Mouse (Mus musculus) v-Abl transformed pro-B cells (cell line): Measurements from ENCODE around the gene Prm2.
"Not testable (repeated sequence)": the region's sequence is repeated elsewhere in the genome, so short reads cannot be mapped to it uniquely, and the experiment has no call there.

Source experiments
- in situ Hi-C, 2 experiments: fragments of 400-800 bp; cut with MboI; formaldehyde crosslinking; loops; one replicate each; pipeline ENCODE4 v1.15.1; 2025; ENCODE audit not compliant: unreplicated experiment in 2 of 2

The Prm2 gene

GRCm38 (mm10) chr16:10813726-10814125 is 17.8 kb upstream of the Prm2 start:
- in situ Hi-C loops: no loop called here

GRCm38 (mm10) chr16:10812865-10813371 is 17.0 kb upstream of the Prm2 start, which contains the start of gene Gm11172:
Gene Gm11172, plus strand, starts transcription at chr16:10812915.
- in situ Hi-C loops: no loop called here

GRCm38 (mm10) chr16:10810376-10810775 is 14.4 kb upstream of the Prm2 start:
- in situ Hi-C loops: no loop called here

- in situ Hi-C loops: no loop called here
Measured at GRCm38 (mm10) chr16:10805789-10806527, 10.0 kb upstream of the Prm2 start, which contains the start of gene Prm1. Gene Prm1, minus strand, starts transcription at chr16:10805839.

GRCm38 (mm10) chr16:10802420-10802819 is 6.5 kb upstream of the Prm2 start:
- in situ Hi-C loops: not testable (repeated sequence)

GRCm38 (mm10) chr16:10790702-10791101 is 5.2 kb downstream of the Prm2 start, which contains the start of gene Prm3:
Gene Prm3, minus strand, starts transcription at chr16:10790914.
- in situ Hi-C loops: loop anchor here in 1 of 2 experiments (5.0 kb wide), 3 partner anchors 52 to 223 kb away; no protein-coding TSS in a partner anchor

- in situ Hi-C loops: loop anchor here in 1 of 2 experiments (5.0 kb wide), 3 partner anchors 58 to 212 kb away; no protein-coding TSS in a partner anchor
Measured at GRCm38 (mm10) chr16:10788866-10789265, 7.1 kb downstream of the Prm2 start.

GRCm38 (mm10) chr16:10788271-10788670 is 7.7 kb downstream of the Prm2 start, which contains the start of gene Tnp2:
Gene Tnp2, minus strand, starts transcription at chr16:10788660.
- in situ Hi-C loops: loop anchor here in 1 of 2 experiments (5.0 kb wide), 3 partner anchors 59 to 211 kb away; no protein-coding TSS in a partner anchor

- in situ Hi-C loops: loop anchor here in 1 of 2 experiments (5.0 kb wide), 3 partner anchors 60 to 210 kb away; no protein-coding TSS in a partner anchor
Measured at GRCm38 (mm10) chr16:10787548-10788058, 8.3 kb downstream of the Prm2 start.

- in situ Hi-C loops: loop anchor here in 1 of 2 experiments (5.0 kb wide), 3 partner anchors 60 to 210 kb away; no protein-coding TSS in a partner anchor
Measured at GRCm38 (mm10) chr16:10786782-10787547, 9.0 kb downstream of the Prm2 start.

GRCm38 (mm10) chr16:10786288-10786687 is 9.6 kb downstream of the Prm2 start:
- in situ Hi-C loops: loop anchor here in 1 of 2 experiments (5.0 kb wide), 3 partner anchors 61 to 209 kb away; no protein-coding TSS in a partner anchor

- in situ Hi-C loops: loop anchor here in 1 of 2 experiments (5.0 kb wide), 3 partner anchors 62 to 208 kb away; no protein-coding TSS in a partner anchor
Measured at GRCm38 (mm10) chr16:10785371-10786231, 10.3 kb downstream of the Prm2 start, which contains the start of gene Socs1. Gene Socs1, minus strand, starts transcription at chr16:10785536.

GRCm38 (mm10) chr16:10784793-10785370 is 11.1 kb downstream of the Prm2 start:
- in situ Hi-C loops: loop anchor here in 1 of 2 experiments (5.0 kb wide), 3 partner anchors 62 to 208 kb away; no protein-coding TSS in a partner anchor

- in situ Hi-C loops: no loop called here
Measured at GRCm38 (mm10) chr16:10783883-10784792, 11.8 kb downstream of the Prm2 start.

- in situ Hi-C loops: no loop called here
Measured at GRCm38 (mm10) chr16:10783451-10783850, 12.5 kb downstream of the Prm2 start.

- in situ Hi-C loops: no loop called here
Measured at GRCm38 (mm10) chr16:10783152-10783434, 12.8 kb downstream of the Prm2 start.

GRCm38 (mm10) chr16:10782377-10783151 is 13.4 kb downstream of the Prm2 start:
- in situ Hi-C loops: no loop called here
